Mouse (Mus musculus): ENCODE measurements around the gene Tdrkh.

- no peak for TF ChIP-seq POLR2A (IDR thresholded peaks at IDR 0.05; ENCODE audit: borderline replicate concordance, low read depth, low read length)
- no peak for TF ChIP-seq CTCF (IDR thresholded peaks at IDR 0.05; ENCODE audit: low read depth, low read length)
Observed at GRCm38 (mm10) chr3:94368631-94369030, 44.4 kb upstream of the Tdrkh start.
